Mouse (Mus musculus): ENCODE measurements at regions not wholly inside any gene's neighbourhood (a gene's known extent, or its start where the extent isn't known, plus 50 kb on each side); places are given as distances from the start of the nearest gene placed in this dataset.

GRCm38 (mm10) chr9:43879220-43879968 lies 135.6 kb downstream of the Nectin1 start:
- peaks cover 12% of the 10 kb centered on the region for H3K4me1 ChIP-seq (replicated peaks; ENCODE audit: control insufficient read depth, insufficient read depth, low read length)
- H3K9ac ChIP-seq (replicated peaks; ENCODE audit: low read depth, low read length) = peak overlapping the region; percentile 43
- H3K27me3 ChIP-seq (replicated peaks; ENCODE audit: control insufficient read depth, insufficient read depth, low read length) = 0 out of 2 replicates have a peak, but pooled peaks cover 3% of the 10 kb centered on the region
- H3K27ac ChIP-seq (ENCODE audit: low read length) = no peak overlapping the region
- ATAC-seq = peak; percentile 28
- no peaks in the 10 kb centered on the region for H3K36me3 ChIP-seq (ENCODE audit: control insufficient read depth, insufficient read depth)
- H3K9me3 ChIP-seq (ENCODE audit: control insufficient read depth, low read length) = no peaks in the 10 kb centered on the region
- 4% methylated on average over 24 of the region's 24 CpGs for WGBS
- peak overlapping the region; percentile 65 for H3K4me2 ChIP-seq (ENCODE audit: low read length)
- H3K4me3 ChIP-seq (replicated peaks; ENCODE audit: low read length) = peak overlapping the region; percentile 37

GRCm38 (mm10) chr9:43879969-43880396 lies 136.2 kb downstream of the Nectin1 start:
- WGBS = 0% methylated on average over 26 of the region's 26 CpGs
- no peak overlapping the region for H3K27ac ChIP-seq (ENCODE audit: low read length)
- H3K4me2 ChIP-seq (ENCODE audit: low read length) = peak overlapping the region; percentile 65
- peak; percentile 72 for ATAC-seq
- H3K36me3 ChIP-seq (ENCODE audit: control insufficient read depth, insufficient read depth) = no peaks in the 10 kb centered on the region
- H3K9me3 ChIP-seq (ENCODE audit: control insufficient read depth, low read length) = no peaks in the 10 kb centered on the region
- H3K4me1 ChIP-seq (replicated peaks; ENCODE audit: control insufficient read depth, insufficient read depth, low read length) = peaks cover 12% of the 10 kb centered on the region
- H3K4me3 ChIP-seq (replicated peaks; ENCODE audit: low read length) = peak overlapping the region; percentile 37
- H3K27me3 ChIP-seq (replicated peaks; ENCODE audit: control insufficient read depth, insufficient read depth, low read length) = 0 out of 2 replicates have a peak, but pooled peaks cover 3% of the 10 kb centered on the region
- peak overlapping the region; percentile 43 for H3K9ac ChIP-seq (replicated peaks; ENCODE audit: low read depth, low read length)

GRCm38 (mm10) chr9:43893086-43893485 lies 149.3 kb downstream of the Nectin1 start:
- H3K9me3 ChIP-seq (ENCODE audit: control insufficient read depth, low read length) = no peaks in the 10 kb centered on the region
- 9% methylated on average over 6 of the region's 6 CpGs for WGBS
- no peak for ATAC-seq
- no peaks in the 10 kb centered on the region for H3K27me3 ChIP-seq (replicated peaks; ENCODE audit: control insufficient read depth, insufficient read depth, low read length)
- H3K4me2 ChIP-seq (ENCODE audit: low read length) = no peak overlapping the region
- peaks cover 7% of the 10 kb centered on the region for H3K4me1 ChIP-seq (replicated peaks; ENCODE audit: control insufficient read depth, insufficient read depth, low read length)
- no peak overlapping the region for H3K9ac ChIP-seq (replicated peaks; ENCODE audit: low read depth, low read length)
- H3K4me3 ChIP-seq (replicated peaks; ENCODE audit: low read length) = no peak overlapping the region
- no peaks in the 10 kb centered on the region for H3K36me3 ChIP-seq (ENCODE audit: control insufficient read depth, insufficient read depth)
- H3K27ac ChIP-seq (ENCODE audit: low read length) = no peak overlapping the region

- ATAC-seq = peak; percentile 85
- Histone ChIP-seq H3K9me3 (ENCODE audit: control insufficient read depth, low read length) (no peaks in the 10 kb centered on the region), H3K4me2 (ENCODE audit: low read length) (no peak overlapping the region), H3K4me1 (replicated peaks; ENCODE audit: control insufficient read depth, insufficient read depth, low read length) (peaks cover 9% of the 10 kb centered on the region), H3K27ac (ENCODE audit: low read length) (no peak overlapping the region), H3K36me3 (ENCODE audit: control insufficient read depth, insufficient read depth) (no peaks in the 10 kb centered on the region), H3K4me3 (replicated peaks; ENCODE audit: low read length) (no peak overlapping the region), H3K27me3 (replicated peaks; ENCODE audit: control insufficient read depth, insufficient read depth, low read length) (no peaks in the 10 kb centered on the region), H3K9ac (replicated peaks; ENCODE audit: low read depth, low read length) (no peak overlapping the region)
- WGBS = 27% methylated on average over 4 of the region's 4 CpGs
These were observed 143.9 kb upstream of the Thy1 start for GRCm38 (mm10) chr9:43899239-43899638.

GRCm38 (mm10) chr9:43908325-43908724 lies 134.9 kb upstream of the Thy1 start:
- H3K4me2 ChIP-seq (ENCODE audit: low read length) = no peak overlapping the region
- no peak overlapping the region for H3K9ac ChIP-seq (replicated peaks; ENCODE audit: low read depth, low read length)
- no peak overlapping the region for H3K27ac ChIP-seq (ENCODE audit: low read length)
- ATAC-seq = no peak
- no peaks in the 10 kb centered on the region for H3K27me3 ChIP-seq (replicated peaks; ENCODE audit: control insufficient read depth, insufficient read depth, low read length)
- H3K36me3 ChIP-seq (ENCODE audit: control insufficient read depth, insufficient read depth) = no peaks in the 10 kb centered on the region
- WGBS = 82% methylated on average over 4 of the region's 4 CpGs
- H3K4me1 ChIP-seq (replicated peaks; ENCODE audit: control insufficient read depth, insufficient read depth, low read length) = no peaks in the 10 kb centered on the region
- H3K9me3 ChIP-seq (ENCODE audit: control insufficient read depth, low read length) = no peaks in the 10 kb centered on the region
- H3K4me3 ChIP-seq (replicated peaks; ENCODE audit: low read length) = no peak overlapping the region

- no peak overlapping the region for H3K27ac ChIP-seq (ENCODE audit: low read length)
- H3K4me1 ChIP-seq (replicated peaks; ENCODE audit: control insufficient read depth, insufficient read depth, low read length) = peaks cover 15% of the 10 kb centered on the region
- H3K9ac ChIP-seq (replicated peaks; ENCODE audit: low read depth, low read length) = no peak overlapping the region
- no peaks in the 10 kb centered on the region for H3K9me3 ChIP-seq (ENCODE audit: control insufficient read depth, low read length)
- no peak overlapping the region for H3K4me3 ChIP-seq (replicated peaks; ENCODE audit: low read length)
- H3K27me3 ChIP-seq (replicated peaks; ENCODE audit: control insufficient read depth, insufficient read depth, low read length) = 0 out of 2 replicates have a peak, but pooled peaks cover 2% of the 10 kb centered on the region
- 62% methylated on average over 5 of the region's 5 CpGs for WGBS
- no peaks in the 10 kb centered on the region for H3K36me3 ChIP-seq (ENCODE audit: control insufficient read depth, insufficient read depth)
- ATAC-seq = no peak
- no peak overlapping the region for H3K4me2 ChIP-seq (ENCODE audit: low read length)
These were observed 128.2 kb upstream of the Thy1 start for GRCm38 (mm10) chr9:43915015-43915414.

- peaks cover 36% of the 10 kb centered on the region for H3K4me1 ChIP-seq (replicated peaks; ENCODE audit: control insufficient read depth, insufficient read depth, low read length)
- no peaks in the 10 kb centered on the region for H3K36me3 ChIP-seq (ENCODE audit: control insufficient read depth, insufficient read depth)
- H3K27ac ChIP-seq (ENCODE audit: low read length) = no peak overlapping the region
- no peak overlapping the region for H3K9ac ChIP-seq (replicated peaks; ENCODE audit: low read depth, low read length)
- H3K4me3 ChIP-seq (replicated peaks; ENCODE audit: low read length) = no peak overlapping the region
- WGBS = 31% methylated on average over 10 of the region's 10 CpGs
- no peaks in the 10 kb centered on the region for H3K9me3 ChIP-seq (ENCODE audit: control insufficient read depth, low read length)
- H3K4me2 ChIP-seq (ENCODE audit: low read length) = no peak overlapping the region
- no peak for ATAC-seq
- H3K27me3 ChIP-seq (replicated peaks; ENCODE audit: control insufficient read depth, insufficient read depth, low read length) = 0 out of 2 replicates have a peak, but pooled peaks cover 2% of the 10 kb centered on the region
These were observed 125.7 kb upstream of the Thy1 start for GRCm38 (mm10) chr9:43917467-43917866.

GRCm38 (mm10) chr9:43919010-43919409 lies 124.2 kb upstream of the Thy1 start:
- H3K36me3 ChIP-seq (ENCODE audit: control insufficient read depth, insufficient read depth) = no peaks in the 10 kb centered on the region
- H3K9ac ChIP-seq (replicated peaks; ENCODE audit: low read depth, low read length) = peak overlapping the region; percentile 41; the same call in 1 of the 2 replicates
- H3K27ac ChIP-seq (ENCODE audit: low read length) = peak overlapping the region; percentile 75
- ATAC-seq = no peak
- H3K27me3 ChIP-seq (replicated peaks; ENCODE audit: control insufficient read depth, insufficient read depth, low read length) = no peaks in the 10 kb centered on the region
- H3K4me2 ChIP-seq (ENCODE audit: low read length) = no peak overlapping the region; the same call in 1 of the 2 replicates
- no peak overlapping the region for H3K4me3 ChIP-seq (replicated peaks; ENCODE audit: low read length)
- H3K9me3 ChIP-seq (ENCODE audit: control insufficient read depth, low read length) = no peaks in the 10 kb centered on the region
- WGBS = 13% methylated on average over 17 of the region's 17 CpGs
- peaks cover 42% of the 10 kb centered on the region for H3K4me1 ChIP-seq (replicated peaks; ENCODE audit: control insufficient read depth, insufficient read depth, low read length)

- H3K4me2 ChIP-seq (ENCODE audit: low read length) = peak overlapping the region; percentile 23
- H3K9ac ChIP-seq (replicated peaks; ENCODE audit: low read depth, low read length) = peak overlapping the region; percentile 10; the same call in 1 of the 2 replicates
- no peaks in the 10 kb centered on the region for H3K9me3 ChIP-seq (ENCODE audit: control insufficient read depth, low read length)
- no peaks in the 10 kb centered on the region for H3K27me3 ChIP-seq (replicated peaks; ENCODE audit: control insufficient read depth, insufficient read depth, low read length)
- H3K4me1 ChIP-seq (replicated peaks; ENCODE audit: control insufficient read depth, insufficient read depth, low read length) = peaks cover 42% of the 10 kb centered on the region
- no peaks in the 10 kb centered on the region for H3K36me3 ChIP-seq (ENCODE audit: control insufficient read depth, insufficient read depth)
- 3% methylated on average over 24 of the region's 24 CpGs for WGBS
- peak overlapping the region; percentile 75 for H3K27ac ChIP-seq (ENCODE audit: low read length)
- no peak overlapping the region for H3K4me3 ChIP-seq (replicated peaks; ENCODE audit: low read length)
- ATAC-seq = peak; percentile 82
These were observed 123.0 kb upstream of the Thy1 start for GRCm38 (mm10) chr9:43920053-43920754.
